Mouse (Mus musculus) heart, adult 2 months (tissue): ENCODE data around the gene Bud13.

ENCODE experiments used
- CTCF ChIP-seq: fragments of 200-600 bp; IDR thresholded peaks from 2 replicates; pipeline ENCODE4 v1.8.1; 2022; ENCODE audit warnings: antibody characterized with exemption, mild to moderate bottlenecking, moderate library complexity
- POLR2A ChIP-seq: fragments of 200-500 bp; IDR thresholded peaks from 2 replicates; pipeline ENCODE4 v1.6.1; 2011; ENCODE audit warnings: mild to moderate bottlenecking, low read depth, low read length, control low read depth; ENCODE audit not compliant: insufficient read depth

GRCm38 (mm10) chr9:46329250-46329648 lies 46.4 kb downstream of the Bud13 start:
- 0 out of 2 replicates have a peak, but pooled peaks have one; percentile 16 for TF ChIP-seq POLR2A
- no peak for TF ChIP-seq CTCF
